Mouse (Mus musculus) MEL (cell line): ENCODE measurements around the gene Ddhd1.

ENCODE experiments used
- CTCF ChIP-seq, 3 experiments: IDR thresholded peaks in 2 of 3; conservative IDR thresholded peaks in 1 of 3; 2 replicates each; pipeline ENCODE4 v1.5.1; 2011 to 2012; ENCODE audit warnings: low read length in 3 of 3, low read depth in 2 of 3, mild to moderate bottlenecking in 2 of 3, improper control_type of control experiment in 1 of 3, inconsistent platforms in 1 of 3, mixed read lengths in 1 of 3, moderate library complexity in 1 of 3; ENCODE audit not compliant: control insufficient read depth in 1 of 3, insufficient read depth in 1 of 3, poor library complexity in 1 of 3, severe bottlenecking in 1 of 3
- GATA1 ChIP-seq: IDR thresholded peaks from 2 replicates; pipeline ENCODE4 v1.6.1; 2011; ENCODE audit warnings: low read depth, low read length, improper control_type of control experiment
- HCFC1 ChIP-seq: IDR thresholded peaks from 2 replicates; pipeline ENCODE4 v1.6.1; 2012; ENCODE audit warnings: low read depth, mild to moderate bottlenecking, inconsistent platforms, low read length, improper control_type of control experiment, moderate library complexity
- JUND ChIP-seq: IDR thresholded peaks from 2 replicates; pipeline ENCODE4 v1.6.1; 2011; ENCODE audit warnings: low read depth, mild to moderate bottlenecking, improper control_type of control experiment, low read length
- MYB ChIP-seq: IDR thresholded peaks from 2 replicates; pipeline ENCODE4 v1.6.1; 2011; ENCODE audit warnings: mild to moderate bottlenecking, low read depth, low read length, improper control_type of control experiment
- NRF1 ChIP-seq: IDR thresholded peaks from 2 replicates; pipeline ENCODE4 v1.6.1; 2014; ENCODE audit warnings: low read depth, mild to moderate bottlenecking, inconsistent platforms, low read length, improper control_type of control experiment, moderate library complexity; ENCODE audit not compliant: poor library complexity, insufficient read depth, severe bottlenecking
- POLR2A ChIP-seq, 2 experiments: IDR thresholded peaks; 2 replicates each; pipeline ENCODE4 v1.6.1; 2011 to 2012; ENCODE audit warnings: low read length in 2 of 2, mild to moderate bottlenecking in 2 of 2, control low read depth in 1 of 2, improper control_type of control experiment in 1 of 2, low read depth in 1 of 2, moderate library complexity in 1 of 2; ENCODE audit not compliant: control insufficient read depth in 1 of 2, insufficient read depth in 1 of 2, poor library complexity in 1 of 2
- SMC3 ChIP-seq: IDR thresholded peaks from 2 replicates; pipeline ENCODE4 v1.6.1; 2011; ENCODE audit warnings: low read depth, low read length, improper control_type of control experiment

GRCm38 (mm10) chr14:45657641-45658611 is at the start of gene Ddhd1:
- TF ChIP-seq HCFC1 (peak; percentile 68), SMC3 (no peak), CTCF (IDR thresholded peaks at IDR 0.05 in 2 of 3, conservative IDR thresholded peaks at IDR 0.05 in 1 of 3; ENCODE audit: control insufficient read depth in 1 of 3, insufficient read depth in 1 of 3, low read depth in 2 of 3, low read length in 3 of 3, poor library complexity in 1 of 3, severe bottlenecking in 1 of 3) (no peak), MYB (no peak), JUND (no peak), GATA1 (no peak), POLR2A (IDR thresholded peaks at IDR 0.05; ENCODE audit: control insufficient read depth in 1 of 2, insufficient read depth in 1 of 2, low read depth in 1 of 2, low read length in 2 of 2, poor library complexity in 1 of 2) (peak; percentile 83 to 87), NRF1 (peak; percentile 67)
